Comparison of ENCODE assay signal across 8 mouse cellular contexts in the genomic region with DNA sequence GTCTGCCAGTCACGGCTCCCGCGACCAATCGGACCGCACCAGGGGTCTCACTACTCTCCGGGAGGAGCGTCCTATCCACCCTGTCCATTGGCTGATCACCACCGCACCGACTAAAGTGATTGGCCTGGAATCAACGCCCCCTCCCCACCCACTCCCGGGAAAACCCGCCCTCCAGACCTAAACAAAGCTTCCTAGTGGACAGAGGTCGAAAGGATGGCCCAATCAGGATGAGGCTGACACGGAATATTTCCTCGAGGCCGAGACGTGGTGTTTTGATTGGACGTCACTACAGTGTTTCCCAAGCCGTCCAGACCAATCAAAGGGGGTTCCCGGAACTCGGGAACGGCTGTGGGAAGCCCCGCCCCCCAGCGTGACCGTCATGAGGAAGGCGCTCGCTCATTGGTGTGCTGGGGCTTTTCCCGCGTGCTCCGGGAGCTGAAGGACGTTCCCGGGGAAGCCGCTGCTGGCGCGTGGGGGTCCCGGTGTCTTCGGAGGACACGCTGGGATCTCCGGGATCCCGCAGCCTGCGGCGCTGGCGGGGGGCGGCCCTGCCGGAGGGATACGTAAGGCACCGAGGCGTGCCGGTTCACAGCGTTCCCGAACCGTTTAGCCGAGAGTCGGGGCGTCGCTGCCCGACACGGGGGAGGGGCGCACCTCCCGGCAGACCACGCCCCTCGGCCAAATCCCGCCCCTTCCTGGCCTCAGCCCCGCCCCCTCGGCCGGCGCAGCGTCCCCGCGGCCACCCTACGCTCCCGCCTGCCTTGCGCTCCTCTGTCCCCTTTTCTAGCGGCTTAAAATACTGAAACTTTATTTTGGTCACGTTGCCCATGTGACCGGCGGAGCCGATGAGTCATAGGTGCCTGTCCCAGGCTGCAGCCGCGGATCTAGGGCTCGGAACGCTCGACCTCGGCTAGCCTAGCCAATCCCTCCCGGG. TPM values are rescaled to one million over a fixed set of nuclear protein-coding genes. Genes with fewer than 3 reads are reported as not detected.
A peak's percentile ranks its signal among the peaks of the same experiment; 100 is the strongest.
DNase-seq lines count a peak whose midpoint lies in the region; ATAC-seq and TF ChIP-seq lines count a peak whose summit lies in the region.

A gene (minus strand): TSS at position 71 of the 934 bp plus-strand sequence.

- no peaks in the 10 kb centered on the region; the same call in 1 of the 2 replicates for H3K4me1 ChIP-seq in hindbrain, postnatal 0 days (ENCODE audit: insufficient read depth, low read length)

- H3K9ac ChIP-seq in hindbrain, postnatal 0 days (replicated peaks; ENCODE audit: low read length): peak within 1 kb of the TSS; percentile 79

- no peak for TF ChIP-seq CTCF in gastrocnemius, adult 2 months (IDR thresholded peaks at IDR 0.05)
- no peak for TF ChIP-seq CTCF in hindbrain, postnatal 0 days (IDR thresholded peaks at IDR 0.05; ENCODE audit: low read depth)
- no peak for TF ChIP-seq CTCF in left cerebral cortex, adult 2 months (IDR thresholded peaks at IDR 0.05)

- peak within 1 kb of the TSS; percentile 91 for H3K4me3 ChIP-seq in gastrocnemius, adult 2 months
- H3K4me3 ChIP-seq in hindbrain, postnatal 0 days (ENCODE audit: low read length): peak within 1 kb of the TSS; percentile 81
- peak within 1 kb of the TSS; percentile 72 for H3K4me3 ChIP-seq in left cerebral cortex, adult 2 months

- intact Hi-C loops in gastrocnemius, adult 2 months (cut with DNase I): loop anchor here (1.0 to 2.0 kb wide), 2 partner anchors 40 to 59 kb away; no protein-coding TSS in a partner anchor
- intact Hi-C loops in left cerebral cortex, adult 2 months (cut with DNase I): loop anchor here (1.0 to 5.0 kb wide), 2 partner anchors 70 to 451 kb away; a partner anchor contains a TSS

- H3K4me2 ChIP-seq in hindbrain, postnatal 0 days (ENCODE audit: low read depth, low read length): peak within 1 kb of the TSS; percentile 98

- DNase-seq in ZHBTc4 (ENCODE audit: low read depth, low spot score): peak; percentile 100
- peak; percentile 99 for DNase-seq in gastrocnemius, adult 2 months
- peak; percentile 100 for DNase-seq in hindbrain, postnatal 0 days (ENCODE audit: low spot score)
- DNase-seq in left cerebral cortex, adult 2 months (ENCODE audit: extremely low spot score in 1 of 2, low spot score in 2 of 2): peak; percentile 99
- peak; percentile 99 for DNase-seq in right cerebral cortex, adult 2 months (ENCODE audit: low spot score in 2 of 2)
- peak; percentile 99 for DNase-seq in urinary bladder, postnatal 14 days (ENCODE audit: low spot score)

- H3K27ac ChIP-seq in gastrocnemius, adult 2 months: peak within 1 kb of the TSS; percentile 99
- H3K27ac ChIP-seq in hindbrain, postnatal 0 days: peak within 1 kb of the TSS; percentile 93
- peak within 1 kb of the TSS; percentile 94 for H3K27ac ChIP-seq in left cerebral cortex, adult 2 months

- 1% methylated on average over 83 of the region's 85 CpGs for WGBS in hindbrain, postnatal 0 days

- H3K9me3 ChIP-seq in hindbrain, postnatal 0 days (ENCODE audit: low read length): no peaks in the 10 kb centered on the region

- peak; percentile 82 for ATAC-seq in common myeloid progenitor, adult 5-6 weeks (replicated peaks; ENCODE audit: low read depth, poor library complexity, severe bottlenecking)
- peak; percentile 98 for ATAC-seq in hindbrain, postnatal 0 days
- ATAC-seq in megakaryocyte, adult 5-6 weeks (ENCODE audit: poor library complexity, severe bottlenecking): peak; percentile 80

- H3K36me3 ChIP-seq in hindbrain, postnatal 0 days (ENCODE audit: insufficient read depth, low read length): no peaks in the 10 kb centered on the region

- no peaks in the 10 kb centered on the region for H3K27me3 ChIP-seq in hindbrain, postnatal 0 days (ENCODE audit: insufficient read depth, low read length)

RNA-seq across cellular contexts. Expression of the gene that starts here (rescaled TPM):
- total RNA-seq in common myeloid progenitor, adult 5-6 weeks (2017): 26.6 and 34.9 TPM in 2 replicates
- total RNA-seq in gastrocnemius, adult 2 months (2021): 100 to 1,000 TPM in 1 of 2 experiments, 10 to 100 TPM in 1; 95.9 to 126 TPM
- 127 and 179 TPM in 2 replicates for total RNA-seq in hindbrain, postnatal 0 days (2014; rRNA removed)
- 133 and 145 TPM in 2 replicates for polyA plus RNA-seq in hindbrain, postnatal 0 days (2015; fragmentation: Nextera tagmentation; extraction: Ambion mirVana)
- 100 to 1,000 TPM; 242 to 255 TPM for total RNA-seq in left cerebral cortex, adult 2 months (2021)
- total RNA-seq in megakaryocyte, adult 5-6 weeks (2015): 65.9 and 70.2 TPM in 2 replicates
- total RNA-seq in megakaryocyte, adult 5-6 weeks (2017): 2.9 and 17.4 TPM in 2 replicates

Comparison
In these comparisons a context has a peak if more than half of its experiments do, and no peak if none do; other contexts are left out.
1. Peak in every context shown above with its lines: DNase-seq, ATAC-seq, H3K4me3 ChIP-seq and H3K27ac ChIP-seq.